11 mouse cellular contexts compared by ENCODE assay signal in the genomic region with DNA sequence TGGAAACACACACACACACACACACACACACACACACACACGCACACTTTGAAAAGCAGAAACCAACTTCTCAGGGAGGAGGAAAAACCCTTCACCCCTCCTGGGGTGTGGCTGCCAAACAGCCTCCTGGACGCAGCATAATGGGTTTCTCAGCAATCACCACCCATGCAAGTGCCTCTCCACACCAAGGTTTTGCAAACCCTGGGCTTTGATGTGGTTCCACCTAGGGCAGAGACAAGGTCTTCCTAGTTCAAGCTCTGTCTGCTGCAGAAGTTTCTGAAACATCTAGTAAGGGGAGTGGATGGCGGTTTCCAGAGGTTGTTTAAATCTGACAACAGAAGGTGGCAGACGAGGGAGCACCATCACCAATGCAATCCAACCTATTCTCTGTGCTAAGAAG. TPM values are rescaled to one million over a fixed set of nuclear protein-coding genes. Genes with fewer than 3 reads are reported as not detected.
DNase-seq lines count a peak whose midpoint lies in the region; ATAC-seq and TF ChIP-seq lines count a peak whose summit lies in the region.
"Had no signal": no experiment of that assay in that cellular context is flagged by ENCODE, and none has a peak within 500 bp of the region (broad histone marks: within the 10 kb centered on the region; RNA-seq: fewer than 3 reads in every experiment).

No protein-coding gene starts in this region.

- no peak for TF ChIP-seq CTCF in kidney, adult 2 months (conservative IDR thresholded peaks at IDR 0.05; ENCODE audit: insufficient read depth, insufficient read length, low read depth, low read length)
- no peak for TF ChIP-seq CTCF in lung, embryonic 14.5 days (IDR thresholded peaks at IDR 0.05; ENCODE audit: low read depth)

- H3K9ac ChIP-seq in kidney, embryonic 16.5 days (replicated peaks; ENCODE audit: low read length): 0 out of 2 replicates have a peak overlapping the region, but pooled peaks have one; percentile 17
- no peak overlapping the region for H3K9ac ChIP-seq in lung, embryonic 14.5 days
- H3K9ac ChIP-seq in stomach, embryonic 15.5 days: no peak overlapping the region
- H3K9ac ChIP-seq: hindbrain, embryonic 12.5 days; liver, embryonic 13.5 days had no signal

- DNase-seq in CD4-positive, CD25-positive, alpha-beta regulatory T cell, adult 2 months (ENCODE audit: low read depth, low spot score): peak; percentile 16
- DNase-seq in kidney, adult 2 months: no peak
- DNase-seq in lung, embryonic 14.5 days: peak; percentile 26
- no peak for DNase-seq in layer of hippocampus, adult 9-11 months
- no peak for DNase-seq in embryo, embryonic 10.5 days (ENCODE audit: low spot score)
- DNase-seq: liver, embryonic 13.5 days had no signal

- TF ChIP-seq POLR2A in kidney, adult 2 months (IDR thresholded peaks at IDR 0.05; ENCODE audit: low read depth, low read length): no peak

- no peaks in the 10 kb centered on the region for H3K9me3 ChIP-seq in kidney, embryonic 16.5 days (ENCODE audit: low read length)
- no peaks in the 10 kb centered on the region for H3K9me3 ChIP-seq in lung, embryonic 14.5 days (ENCODE audit: low read depth, low read length)
- no peaks in the 10 kb centered on the region for H3K9me3 ChIP-seq in stomach, embryonic 15.5 days
- H3K9me3 ChIP-seq: hindbrain, embryonic 12.5 days; liver, embryonic 13.5 days had no signal

- H3K27me3 ChIP-seq in kidney, embryonic 16.5 days (ENCODE audit: insufficient read depth, low read length): no peaks in the 10 kb centered on the region
- no peaks in the 10 kb centered on the region for H3K27me3 ChIP-seq in kidney, adult 2 months (replicated peaks; ENCODE audit: control insufficient read depth, insufficient read depth, low read length)
- H3K27me3 ChIP-seq in lung, embryonic 14.5 days (ENCODE audit: insufficient read depth, low read length): no peaks in the 10 kb centered on the region
- no peaks in the 10 kb centered on the region for H3K27me3 ChIP-seq in stomach, embryonic 15.5 days (replicated peaks)
- H3K27me3 ChIP-seq: hindbrain, embryonic 12.5 days; liver, embryonic 13.5 days had no signal

- H3K36me3 ChIP-seq in kidney, embryonic 16.5 days (ENCODE audit: insufficient read depth, low read length): no peaks in the 10 kb centered on the region
- no peaks in the 10 kb centered on the region for H3K36me3 ChIP-seq in kidney, adult 2 months (ENCODE audit: control insufficient read depth, insufficient read depth, low read length)
- H3K36me3 ChIP-seq in lung, embryonic 14.5 days (ENCODE audit: insufficient read depth): peaks cover 10% of the 10 kb centered on the region; the same call in 1 of the 2 replicates
- H3K36me3 ChIP-seq in stomach, embryonic 15.5 days: 0 out of 2 replicates have a peak, but pooled peaks cover 4% of the 10 kb centered on the region
- H3K36me3 ChIP-seq: hindbrain, embryonic 12.5 days; liver, embryonic 13.5 days had no signal

- no peak overlapping the region for H3K4me2 ChIP-seq in kidney, embryonic 16.5 days (replicated peaks; ENCODE audit: low read depth, low read length)
- 0 out of 2 replicates have a peak overlapping the region, but pooled peaks have one; percentile 8 for H3K4me2 ChIP-seq in lung, embryonic 14.5 days
- no peak overlapping the region for H3K4me2 ChIP-seq in stomach, embryonic 15.5 days
- H3K4me2 ChIP-seq: hindbrain, embryonic 12.5 days; liver, embryonic 13.5 days had no signal

- no peak for ATAC-seq in CD4-positive, CD25-positive, alpha-beta regulatory T cell, adult 4 months
- no peak for ATAC-seq in kidney, embryonic 16.5 days (ENCODE audit: low FRiP score, low TSS enrichment)
- peak; percentile 5; the same call in 1 of the 2 replicates for ATAC-seq in lung, embryonic 14.5 days (ENCODE audit: insufficient read depth)
- ATAC-seq in stomach, embryonic 15.5 days (ENCODE audit: insufficient read depth, low FRiP score, low read depth): no peak
- ATAC-seq: midbrain, embryonic 16.5 days had no signal

- H3K4me3 ChIP-seq in kidney, embryonic 16.5 days (ENCODE audit: low read length): no peak overlapping the region
- H3K4me3 ChIP-seq in kidney, adult 2 months (ENCODE audit: insufficient read depth, low read depth, low read length): no peak overlapping the region
- no peak overlapping the region for H3K4me3 ChIP-seq in lung, embryonic 14.5 days (ENCODE audit: low read depth, low read length)
- no peak overlapping the region for H3K4me3 ChIP-seq in stomach, embryonic 15.5 days (replicated peaks)
- H3K4me3 ChIP-seq: hindbrain, embryonic 12.5 days; liver, embryonic 13.5 days had no signal

- 66% methylated on average over 4 of the region's 4 CpGs for WGBS in kidney, embryonic 16.5 days
- WGBS in kidney, adult 2 months: 81% methylated on average over 4 of the region's 4 CpGs
- 31% methylated on average over 4 of the region's 4 CpGs for WGBS in lung, embryonic 14.5 days
- 49% methylated on average over 4 of the region's 4 CpGs for WGBS in stomach, embryonic 15.5 days

- no peak overlapping the region for H3K27ac ChIP-seq in kidney, embryonic 16.5 days (ENCODE audit: low read length)
- no peak overlapping the region for H3K27ac ChIP-seq in kidney, adult 2 months (ENCODE audit: insufficient read depth, low read depth, low read length)
- H3K27ac ChIP-seq in lung, embryonic 14.5 days (ENCODE audit: low read depth): peak overlapping the region; percentile 76
- peak overlapping the region; percentile 28; the same call in 1 of the 2 replicates for H3K27ac ChIP-seq in stomach, embryonic 15.5 days
- H3K27ac ChIP-seq: hindbrain, embryonic 12.5 days; liver, embryonic 13.5 days had no signal

- H3K4me1 ChIP-seq in kidney, embryonic 16.5 days (ENCODE audit: insufficient read depth, low read length): peaks cover 26% of the 10 kb centered on the region
- H3K4me1 ChIP-seq in kidney, adult 2 months (ENCODE audit: control insufficient read depth, insufficient read depth, low read length): no peaks in the 10 kb centered on the region
- peaks cover 39% of the 10 kb centered on the region for H3K4me1 ChIP-seq in lung, embryonic 14.5 days (ENCODE audit: insufficient read depth)
- peaks cover 21% of the 10 kb centered on the region; the same call in 1 of the 2 replicates for H3K4me1 ChIP-seq in stomach, embryonic 15.5 days
- H3K4me1 ChIP-seq: liver, embryonic 13.5 days had no signal

RNA-seq across cellular contexts. Expression of gene Pdzrn3, which starts 18.1 kb away (rescaled TPM):
- not detected for polyA plus RNA-seq in CD4-positive, CD25-positive, alpha-beta regulatory T cell, adult 4 months (2017; shearing (Covaris generic))
- polyA plus RNA-seq in kidney, embryonic 16.5 days (2015; fragmentation: Nextera tagmentation; extraction: Ambion mirVana): 8.6 and 8.7 TPM in 2 replicates
- polyA plus RNA-seq in kidney, adult 2 months (2012; rRNA removed): 11.9 and 14.2 TPM in 2 replicates
- 14.2 and 14.8 TPM in 2 replicates for polyA plus RNA-seq in lung, embryonic 14.5 days (2014; fragmentation: Nextera tagmentation; extraction: Ambion mirVana)
- 12.5 and 12.6 TPM in 2 replicates for polyA plus RNA-seq in stomach, embryonic 15.5 days (2015; fragmentation: Nextera tagmentation; extraction: Ambion mirVana)

Comparison
In these comparisons a context has a peak if more than half of its experiments do, and no peak if none do; other contexts are left out.
1. DNase-seq: peak in CD4-positive, CD25-positive, alpha-beta regulatory T cell, adult 2 months (single experiment) and lung, embryonic 14.5 days (single experiment); none in kidney, adult 2 months (single experiment), layer of hippocampus, adult 9-11 months (single experiment) and embryo, embryonic 10.5 days (single experiment).
2. H3K27ac ChIP-seq: peak in lung, embryonic 14.5 days (single experiment) and stomach, embryonic 15.5 days (single experiment); none in kidney, embryonic 16.5 days (single experiment) and kidney, adult 2 months (single experiment).